Mouse (Mus musculus): ENCODE data around the gene Hhat.

Gene Hhat

DNA sequence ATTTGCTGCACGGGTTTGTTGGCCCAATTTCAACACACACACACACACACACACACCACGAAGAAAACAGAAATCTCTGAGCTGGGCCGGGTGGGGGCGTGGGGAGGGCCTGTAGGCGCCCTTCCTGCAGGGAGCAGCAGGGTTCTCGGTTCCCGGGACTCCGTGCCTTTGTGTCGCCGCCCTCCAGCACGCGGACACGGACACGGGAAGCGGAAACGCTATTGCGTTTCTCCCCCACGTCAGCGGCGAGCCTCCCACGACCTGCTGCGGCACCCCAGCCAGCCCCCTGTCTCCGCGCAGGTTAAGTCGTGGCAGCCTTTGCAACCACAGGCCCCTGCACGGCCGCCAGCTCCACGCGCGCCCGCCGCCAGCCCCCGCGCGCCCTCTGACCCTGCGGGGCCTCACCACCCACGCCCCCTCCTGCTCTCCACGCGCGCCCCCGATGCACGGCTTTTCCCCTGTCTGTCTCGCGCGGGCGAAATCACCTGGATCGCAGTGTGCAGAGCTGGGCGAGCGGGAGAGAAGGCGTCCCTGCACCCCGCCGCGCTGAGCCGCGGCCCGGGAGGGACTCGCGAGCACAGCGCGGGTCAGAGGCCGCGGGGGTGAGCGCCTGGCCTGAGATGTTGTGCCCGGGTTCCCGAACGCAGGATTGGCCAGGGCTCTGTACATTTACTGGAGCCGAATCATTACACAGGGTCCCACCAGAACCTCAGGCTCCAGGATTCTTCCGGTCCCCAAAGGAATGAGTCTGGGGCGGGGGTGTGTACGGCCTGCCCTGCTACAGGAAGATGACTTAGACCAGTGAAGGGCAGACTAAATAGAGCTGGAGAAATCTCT, at the start of gene Hhat:
Hhat (minus strand) TSS at position 729 of the 837 bp plus-strand sequence.
- DNase-seq (ENCODE audit: low read depth), result peak; percentile 80

DNA sequence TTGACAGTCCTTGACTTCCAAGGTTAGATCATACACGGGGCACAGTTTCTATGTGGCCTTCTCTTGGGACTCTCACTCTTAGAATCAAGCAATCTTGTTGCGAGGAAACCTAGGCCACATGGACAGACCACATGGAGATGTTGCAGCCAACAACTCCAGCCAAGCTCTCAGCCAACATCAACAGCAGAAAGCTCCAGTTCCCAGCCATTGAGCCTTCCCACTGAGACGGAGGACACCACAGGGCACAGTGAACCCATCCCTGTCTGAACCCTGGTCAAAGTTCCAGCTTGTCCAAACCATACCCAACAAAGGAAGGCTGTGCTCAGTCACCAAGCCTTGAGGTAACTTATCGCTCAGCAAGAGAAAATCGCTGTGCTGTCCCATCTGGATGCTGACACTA, 47.3 kb upstream of the Hhat start:
- no peak for DNase-seq (ENCODE audit: low read depth)

DNA sequence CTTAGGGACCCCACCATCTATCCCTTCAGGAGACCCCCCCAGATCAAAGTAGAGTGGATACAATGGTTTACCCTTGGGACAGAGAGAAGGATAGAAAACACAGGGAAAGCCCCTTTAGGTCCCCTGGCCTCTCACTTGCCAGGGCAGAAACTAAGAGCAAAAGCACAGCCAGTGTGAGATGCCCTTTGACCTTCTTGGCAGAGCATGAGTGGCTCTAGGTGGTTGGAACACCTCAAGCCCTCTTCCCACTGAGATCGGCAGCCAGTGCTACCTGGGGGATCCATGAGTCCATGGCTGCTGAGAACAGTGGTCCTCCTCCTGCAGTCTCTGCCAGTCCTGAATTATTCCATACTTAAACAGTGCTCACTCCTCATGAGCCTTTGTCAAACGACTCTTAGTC, 44.8 kb upstream of the Hhat start:
- no peak for DNase-seq (ENCODE audit: low read depth)

GRCm38 (mm10) chr1:192814700-192815099, 43.7 kb upstream of the Hhat start:
- DNase-seq (ENCODE audit: low read depth), result no peak

DNA sequence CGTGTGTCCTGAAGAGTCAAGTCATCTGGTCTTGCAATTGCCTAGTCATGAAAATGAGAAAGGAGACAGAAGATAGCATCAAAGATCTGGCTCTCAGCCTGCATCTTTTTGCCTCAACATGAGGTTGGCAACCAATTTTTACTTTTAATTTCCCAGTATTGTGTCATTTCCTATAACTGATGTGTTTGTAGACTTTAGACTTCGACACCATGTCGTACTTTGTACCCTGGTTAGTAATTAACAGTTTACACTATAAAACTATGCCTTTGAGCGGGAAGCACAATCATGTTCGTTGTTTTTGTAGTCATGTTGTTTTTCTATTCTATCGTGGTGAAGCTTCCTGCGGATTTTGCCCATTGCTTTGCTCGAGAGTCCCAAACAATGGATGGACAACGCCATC, 41.7 kb upstream of the Hhat start:
- DNase-seq (ENCODE audit: low read depth), result no peak

DNA sequence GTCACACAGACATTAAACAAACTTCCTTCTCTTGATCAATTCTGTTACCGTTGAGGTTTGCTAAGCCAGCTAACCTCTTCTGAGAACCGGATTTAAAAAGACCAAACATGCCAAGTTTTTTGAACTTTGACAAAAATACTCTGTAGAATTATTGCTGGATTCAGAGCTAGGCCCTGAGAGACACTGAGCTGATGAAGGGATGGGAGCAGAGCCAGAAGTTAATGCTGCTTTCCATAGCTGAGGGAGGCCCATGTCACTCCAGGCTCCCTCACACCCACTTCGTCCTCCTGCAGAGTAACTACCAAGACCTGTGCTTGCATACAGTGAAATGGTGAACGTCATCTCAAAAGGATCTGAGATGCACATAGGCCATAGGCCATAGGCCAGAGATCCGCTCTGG, 41.3 kb upstream of the Hhat start:
- no peak for DNase-seq (ENCODE audit: low read depth)

DNA sequence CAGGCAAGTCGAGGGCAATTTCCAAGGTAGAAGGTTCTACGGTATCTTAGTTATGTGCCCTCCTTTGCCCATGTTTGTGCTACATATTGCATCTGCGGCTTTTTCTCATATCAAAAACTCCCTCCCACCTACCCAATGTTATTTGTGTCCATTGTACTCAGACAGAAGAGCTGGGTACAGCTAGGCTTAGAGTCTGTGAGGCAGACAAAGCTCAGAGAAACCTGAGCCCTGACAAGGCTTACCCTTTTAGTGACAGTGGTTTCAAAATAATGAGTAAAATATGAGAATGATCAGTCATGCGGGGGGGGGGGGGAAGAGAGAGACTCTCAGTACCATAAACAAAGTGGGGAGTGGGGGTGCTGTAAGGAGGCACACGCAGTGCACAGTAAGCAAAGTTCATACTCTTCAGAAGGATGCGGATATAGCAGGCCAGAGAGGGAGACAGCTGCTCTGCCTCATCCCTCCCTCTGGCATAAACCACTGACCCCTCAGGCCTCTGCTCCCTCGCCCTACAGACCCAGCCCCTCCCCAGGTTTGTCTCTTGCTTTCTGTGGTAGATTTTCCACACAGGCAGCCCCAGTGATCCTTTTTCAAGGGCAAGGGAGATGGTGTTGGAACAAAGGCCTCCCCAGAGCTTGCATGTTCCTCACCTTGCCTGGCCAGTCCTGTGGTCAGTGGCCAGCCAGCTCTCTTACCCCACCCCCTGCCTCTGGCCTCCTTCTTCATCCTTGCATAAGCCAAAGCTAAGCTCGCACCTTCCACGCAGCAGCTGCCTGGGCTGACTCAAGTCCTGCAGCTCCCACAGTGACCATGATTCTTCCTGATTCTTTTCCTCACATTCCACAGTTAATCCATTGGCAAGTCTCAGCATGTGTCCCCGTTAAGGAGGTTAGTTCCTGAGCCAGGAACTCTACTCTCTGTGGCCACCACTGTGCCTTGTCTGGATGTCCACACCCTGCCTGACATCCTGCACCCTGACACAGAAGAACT, 35.4 kb upstream of the Hhat start:
- peak; percentile 63 for DNase-seq (ENCODE audit: low read depth)

DNA sequence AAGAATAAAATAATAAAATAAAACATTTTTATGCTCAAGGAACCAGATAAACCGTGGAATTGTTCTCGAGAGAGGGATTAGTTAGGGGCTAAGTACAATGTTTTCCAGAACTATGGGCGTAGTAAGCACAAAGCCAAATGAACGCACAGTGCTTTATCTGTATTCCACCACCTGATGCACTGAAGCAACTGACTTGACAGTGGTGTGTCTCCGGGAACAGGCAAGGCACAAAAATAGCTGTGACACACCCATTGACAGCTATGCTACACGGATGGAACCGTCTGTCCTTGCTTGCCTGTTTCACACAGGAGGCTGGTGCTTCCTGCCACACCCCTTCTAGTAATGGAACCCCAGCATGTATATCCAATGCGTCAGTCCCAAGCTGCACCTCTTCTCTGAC, 29.3 kb upstream of the Hhat start:
- DNase-seq (ENCODE audit: low read depth), result no peak

DNA sequence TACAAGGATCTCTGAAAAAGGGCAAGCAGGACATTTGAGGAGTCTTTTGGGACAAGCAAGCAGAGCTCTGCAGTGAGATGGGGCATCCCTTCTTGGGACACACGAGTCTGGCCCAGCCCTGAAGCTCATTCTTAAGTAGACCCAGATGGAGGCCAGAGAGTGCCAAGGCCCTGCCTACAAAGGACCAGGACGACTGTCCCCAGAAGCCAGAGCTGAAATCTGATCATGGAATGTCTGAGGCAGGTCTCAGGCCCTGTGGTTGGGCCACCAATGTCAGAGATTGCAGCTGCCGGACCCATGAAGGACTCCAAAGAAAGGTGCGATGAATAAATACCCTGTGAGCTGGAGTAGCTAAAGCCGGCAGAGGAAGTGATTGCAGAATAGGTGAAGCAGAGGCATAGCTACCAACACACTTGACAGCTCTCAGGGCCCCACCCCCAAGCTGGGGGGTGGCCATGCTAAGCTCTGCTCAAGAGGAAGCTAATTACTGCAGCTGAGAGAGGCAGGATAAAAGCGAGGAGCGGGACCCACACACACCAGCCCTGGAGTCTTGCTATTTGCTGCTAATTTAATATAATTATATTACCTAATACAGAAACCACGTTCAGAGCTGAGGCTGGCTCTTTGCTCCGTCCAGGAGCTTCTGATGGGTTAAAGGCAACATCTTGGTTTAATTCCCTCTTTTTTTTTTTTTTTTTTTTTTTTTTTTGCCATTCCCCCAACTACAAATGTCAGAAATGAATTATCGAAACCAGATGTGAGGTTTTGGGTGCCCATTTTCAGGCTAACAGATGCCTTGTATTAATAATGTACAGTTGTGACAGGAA, 28.4 kb upstream of the Hhat start:
- peak; percentile 87 for DNase-seq (ENCODE audit: low read depth)

- peak; percentile 98 for DNase-seq (ENCODE audit: low read depth)
Measured at GRCm38 (mm10) chr1:192798212-192799164, 27.5 kb upstream of the Hhat start.

DNA sequence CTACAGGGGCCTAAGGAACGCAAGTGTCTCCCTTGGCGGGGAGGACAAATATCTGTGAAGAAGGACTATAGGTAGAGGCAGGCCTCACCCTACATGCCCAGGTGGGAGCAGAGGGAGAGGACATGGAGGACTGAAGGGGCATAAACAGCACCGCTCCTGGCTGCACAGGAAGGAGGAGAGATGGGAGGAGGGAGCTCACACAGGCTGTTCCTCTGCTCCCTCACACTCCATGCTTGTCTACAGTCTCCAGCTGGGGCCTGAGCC, 25.9 kb upstream of the Hhat start:
- DNase-seq (ENCODE audit: low read depth), result no peak

DNA sequence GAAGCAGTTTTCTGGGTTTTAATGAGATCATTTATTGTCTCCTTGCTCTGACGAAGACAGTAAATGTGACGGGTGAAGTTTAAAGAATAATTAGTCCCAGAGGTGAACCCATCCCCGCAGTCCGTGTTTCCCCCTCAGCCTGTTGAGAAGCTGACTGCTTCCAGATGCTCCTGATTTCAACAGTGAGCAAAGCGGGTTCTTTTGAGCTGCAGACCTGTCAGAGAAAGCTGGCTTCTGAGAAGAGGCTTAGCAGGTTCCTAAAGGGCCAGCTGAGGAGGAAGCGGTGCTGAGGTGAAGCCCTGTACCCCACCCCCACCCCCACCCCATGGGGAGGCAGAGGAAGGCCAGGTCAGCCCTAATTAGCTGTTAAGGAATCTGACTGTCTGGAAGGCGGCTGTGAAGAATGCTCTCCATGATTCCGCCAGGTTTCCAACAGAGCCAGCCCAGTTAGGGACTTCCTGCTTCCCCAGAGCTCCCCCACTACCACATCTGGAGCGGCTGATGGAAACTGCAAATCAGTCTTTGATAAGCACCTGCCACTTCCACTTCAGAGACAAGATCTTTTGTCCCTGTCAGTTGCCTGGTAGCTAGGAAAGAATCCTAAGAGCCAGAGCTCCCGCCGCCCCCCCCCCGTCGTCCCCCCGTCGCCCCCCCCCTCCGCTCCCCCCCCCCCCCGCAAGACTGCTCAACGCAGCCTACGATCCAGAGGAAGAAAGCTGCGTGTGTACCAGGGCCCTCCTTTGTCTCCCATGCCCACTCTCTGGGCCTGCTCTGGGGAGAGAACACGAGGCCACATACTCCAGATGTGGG, 25.4 kb upstream of the Hhat start:
- no peak for DNase-seq (ENCODE audit: low read depth)

DNA sequence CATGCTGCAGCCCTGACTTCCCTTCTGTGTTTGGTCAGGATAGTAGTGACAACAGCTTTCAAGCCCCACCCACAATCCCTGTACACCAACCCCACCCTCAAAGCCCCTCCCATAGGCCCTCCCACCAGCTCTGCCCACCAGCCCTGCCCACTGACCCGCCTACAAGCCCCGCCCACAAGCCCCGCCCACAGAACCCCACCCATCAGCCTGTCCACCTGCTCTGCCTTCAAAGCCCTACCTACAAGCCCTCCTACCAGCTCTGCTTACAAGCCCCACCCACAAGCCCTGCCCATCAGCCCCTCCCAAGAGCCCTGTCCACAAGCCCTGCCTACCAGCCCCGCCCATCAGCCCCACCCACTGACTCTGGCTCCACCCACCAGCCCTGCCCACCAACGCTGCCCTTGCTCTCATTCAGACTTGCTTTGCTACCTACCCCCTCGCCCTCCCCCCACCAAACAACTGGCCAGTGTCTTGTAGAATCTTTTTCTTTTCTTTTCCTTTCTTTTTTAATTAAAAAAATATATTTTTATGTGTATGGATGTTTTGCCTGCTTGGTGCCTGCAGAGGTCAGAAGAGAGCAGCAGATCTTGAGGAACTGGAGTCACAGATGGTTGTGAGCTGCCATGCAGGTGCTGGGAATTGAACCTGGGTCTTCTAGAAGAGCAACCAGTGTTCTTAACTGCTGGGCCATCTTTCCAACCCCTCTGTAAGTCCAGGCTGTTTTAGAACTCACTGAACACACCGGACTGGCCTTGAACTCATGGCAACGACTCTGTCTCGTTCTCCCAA, 24.1 kb upstream of the Hhat start:
- no peak for DNase-seq (ENCODE audit: low read depth)

- DNase-seq (ENCODE audit: low read depth), result peak; percentile 48
Measured at GRCm38 (mm10) chr1:192791897-192792361, 20.9 kb upstream of the Hhat start.

- peak; percentile 51 for DNase-seq (ENCODE audit: low read depth)
Measured at GRCm38 (mm10) chr1:192790442-192790841, 19.4 kb upstream of the Hhat start.

DNA sequence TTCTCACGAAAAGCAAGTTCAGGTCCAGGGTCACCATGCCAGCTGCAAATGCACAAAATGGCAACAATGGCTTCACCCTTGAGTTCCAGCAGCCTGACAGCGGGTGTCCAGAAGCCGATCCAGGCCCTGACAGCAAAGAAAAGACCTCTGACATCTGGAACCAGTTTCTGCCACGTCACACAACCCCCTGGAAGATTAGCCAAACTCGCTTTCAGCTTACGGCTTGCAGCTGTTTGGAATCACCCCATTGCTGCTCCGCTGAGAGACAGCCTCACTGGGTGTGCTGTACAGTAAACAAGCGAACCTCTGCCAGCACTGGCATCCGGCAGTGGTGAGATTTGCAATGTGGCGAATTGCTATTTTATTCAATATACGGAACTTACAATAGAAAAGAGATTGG, 18.8 kb upstream of the Hhat start:
- DNase-seq (ENCODE audit: low read depth), result peak; percentile 92

DNA sequence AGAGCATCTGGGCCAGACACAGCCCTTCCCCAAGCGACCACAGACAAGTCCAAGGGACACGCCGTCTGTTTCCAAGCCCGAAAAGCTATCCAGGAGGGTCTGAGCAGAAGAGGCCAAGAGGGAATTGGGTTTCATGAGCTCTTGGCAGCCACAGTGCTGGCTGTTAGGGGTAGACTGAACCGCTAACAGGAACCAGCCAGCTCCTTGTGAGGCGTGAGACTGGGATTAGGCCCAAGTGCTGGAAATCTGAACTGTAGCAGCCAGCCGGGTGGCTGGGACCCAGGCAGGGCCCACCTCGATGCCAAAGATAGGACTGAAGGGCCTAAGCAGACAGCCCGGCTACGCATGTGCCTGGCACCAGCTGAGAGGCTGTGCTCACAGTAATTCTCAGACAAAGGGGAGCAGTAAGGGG, 18.1 kb upstream of the Hhat start:
- peak; percentile 88 for DNase-seq (ENCODE audit: low read depth)

GRCm38 (mm10) chr1:192786194-192786593, 15.2 kb upstream of the Hhat start:
- DNase-seq (ENCODE audit: low read depth), result peak; percentile 65
